Mouse (Mus musculus) CH12.LX (cell line): ENCODE results near the gene Rnf182. TPM values are rescaled to one million over a fixed set of nuclear protein-coding genes. Genes with fewer than 3 reads are reported as not detected.
A peak's percentile ranks its signal among the peaks of the same experiment; 100 is the strongest.

Source experiments
- DNase-seq: peaks from one replicate; pipeline ENCODE4 v3.0.0-alpha.2; 2013; ENCODE audit errors: extremely low read depth
- H3K27ac ChIP-seq: 2 replicates; pipeline ENCODE4 v1.5.1; 2012; ENCODE audit warnings: low read depth, mild to moderate bottlenecking, control low read depth, moderate library complexity; ENCODE audit not compliant: insufficient read depth
- H3K27me3 ChIP-seq: replicated peaks from 2 replicates; pipeline ENCODE3; 2012; ENCODE audit warnings: inconsistent platforms
- H3K36me3 ChIP-seq, 2 experiments: replicated peaks in 1 of 2; 2 replicates each; pipeline versions ENCODE3 to v1.6.1; 2012; ENCODE audit warnings: inconsistent platforms in 1 of 2, low read length in 1 of 2, mild to moderate bottlenecking in 1 of 2, mixed read lengths in 1 of 2, moderate library complexity in 1 of 2; ENCODE audit not compliant: control insufficient read depth in 1 of 2, insufficient read depth in 1 of 2
- H3K4me1 ChIP-seq, 2 experiments: 2 replicates each; pipeline ENCODE4 v1.6.1; 2012; ENCODE audit warnings: inconsistent platforms in 1 of 2, moderate library complexity in 1 of 2; ENCODE audit not compliant: insufficient read depth in 2 of 2, control insufficient read depth in 1 of 2
- H3K4me2 ChIP-seq: 2 replicates; pipeline ENCODE4 v1.6.1; 2012; ENCODE audit warnings: low read depth, mild to moderate bottlenecking, control low read depth; ENCODE audit not compliant: poor library complexity, insufficient read depth, severe bottlenecking
- H3K4me3 ChIP-seq, 3 experiments: fragments of 150-350 bp in 1 of 3; sonication (generic) in 1 of 3; replicated peaks in 1 of 3; 2 replicates each; pipeline versions ENCODE3 to v1.5.1; 2011 to 2012; ENCODE audit warnings: low read depth in 2 of 3, low read length in 2 of 3, mild to moderate bottlenecking in 2 of 3, moderate library complexity in 2 of 3, control low read depth in 1 of 3, improper control_type of control experiment in 1 of 3, inconsistent platforms in 1 of 3, mixed read lengths in 1 of 3; ENCODE audit not compliant: poor library complexity in 1 of 3
- H3K79me2 ChIP-seq: replicated peaks from 2 replicates; pipeline ENCODE4 v1.6.1; 2012; ENCODE audit warnings: mild to moderate bottlenecking, moderate library complexity; ENCODE audit not compliant: control insufficient read depth, poor library complexity, insufficient read depth, severe bottlenecking; ENCODE audit errors: extremely low read depth
- H3K9ac ChIP-seq: 2 replicates; pipeline ENCODE4 v1.6.1; 2012; ENCODE audit warnings: low read depth, mild to moderate bottlenecking, control low read depth, moderate library complexity; ENCODE audit not compliant: insufficient read depth
- H3K9me3 ChIP-seq: replicated peaks from 2 replicates; pipeline ENCODE3; 2012; ENCODE audit warnings: low read length, inconsistent platforms, mixed read lengths
- CHD2 ChIP-seq: IDR thresholded peaks from 2 replicates; pipeline ENCODE4 v1.6.1; 2011; ENCODE audit warnings: low read length, improper control_type of control experiment
- CTCF ChIP-seq, 2 experiments: IDR thresholded peaks in 1 of 2; conservative IDR thresholded peaks in 1 of 2; 2 replicates each; pipeline ENCODE4 v1.5.1; 2011 to 2012; ENCODE audit warnings: low read depth in 2 of 2, low read length in 2 of 2, improper control_type of control experiment in 1 of 2, inconsistent platforms in 1 of 2, mild to moderate bottlenecking in 1 of 2, moderate library complexity in 1 of 2
- E2F4 ChIP-seq: IDR thresholded peaks from 2 replicates; pipeline ENCODE4 v1.6.1; 2011; ENCODE audit warnings: low read depth, low read length, improper control_type of control experiment; ENCODE audit not compliant: insufficient replicate concordance
- ELF1 ChIP-seq: IDR thresholded peaks from 2 replicates; pipeline ENCODE4 v1.6.1; 2014; ENCODE audit warnings: low read depth, mild to moderate bottlenecking, inconsistent platforms, low read length, improper control_type of control experiment
- HCFC1 ChIP-seq: IDR thresholded peaks from 2 replicates; pipeline ENCODE4 v1.6.1; 2012; ENCODE audit warnings: low read depth, mild to moderate bottlenecking, inconsistent platforms, low read length, improper control_type of control experiment
- IRF4 ChIP-seq: IDR thresholded peaks from 2 replicates; pipeline ENCODE4 v1.6.1; 2014; ENCODE audit warnings: low read depth, mild to moderate bottlenecking, inconsistent platforms, low read length, improper control_type of control experiment
- JUN ChIP-seq: IDR thresholded peaks from 2 replicates; pipeline ENCODE4 v1.6.1; 2011; ENCODE audit warnings: low read depth, mild to moderate bottlenecking, low read length, improper control_type of control experiment, moderate library complexity; ENCODE audit not compliant: insufficient read depth
- MAFK ChIP-seq: IDR thresholded peaks from 2 replicates; pipeline ENCODE4 v1.6.1; 2011; ENCODE audit warnings: low read length, improper control_type of control experiment; ENCODE audit not compliant: insufficient replicate concordance
- MAX ChIP-seq: IDR thresholded peaks from 2 replicates; pipeline ENCODE4 v1.6.1; 2011; ENCODE audit warnings: low read length, improper control_type of control experiment
- MXI1 ChIP-seq: IDR thresholded peaks from 2 replicates; pipeline ENCODE4 v1.6.1; 2011; ENCODE audit warnings: mild to moderate bottlenecking, low read depth, low read length, improper control_type of control experiment
- MYC ChIP-seq: IDR thresholded peaks from 2 replicates; pipeline ENCODE4 v1.6.1; 2011; ENCODE audit warnings: low read depth, mild to moderate bottlenecking, improper control_type of control experiment, low read length
- NELFE ChIP-seq: IDR thresholded peaks from 2 replicates; pipeline ENCODE4 v1.6.1; 2011; ENCODE audit warnings: low read depth, low read length, improper control_type of control experiment
- NRF1 ChIP-seq: IDR thresholded peaks from 2 replicates; pipeline ENCODE4 v1.6.1; 2014; ENCODE audit warnings: low read depth, mild to moderate bottlenecking, inconsistent platforms, low read length, improper control_type of control experiment, moderate library complexity
- POLR2AphosphoS2 ChIP-seq: IDR thresholded peaks from 2 replicates; pipeline ENCODE4 v1.6.1; 2011; ENCODE audit warnings: low read depth, low read length, improper control_type of control experiment
- RAD21 ChIP-seq: IDR thresholded peaks from 2 replicates; pipeline ENCODE4 v1.6.1; 2011; ENCODE audit warnings: low read depth, mild to moderate bottlenecking, low read length, improper control_type of control experiment, moderate library complexity
- TBP ChIP-seq: conservative IDR thresholded peaks from 2 replicates; pipeline ENCODE4 v1.6.1; 2011; ENCODE audit warnings: low read depth, low read length, improper control_type of control experiment
- USF1 ChIP-seq: IDR thresholded peaks from 2 replicates; pipeline ENCODE4 v1.6.1; 2014; ENCODE audit warnings: low read depth, mild to moderate bottlenecking, inconsistent platforms, low read length, improper control_type of control experiment
- ZC3H11A ChIP-seq: IDR thresholded peaks from 2 replicates; pipeline ENCODE4 v1.6.1; 2012; ENCODE audit warnings: low read depth, mild to moderate bottlenecking, inconsistent platforms, low read length, improper control_type of control experiment
- dilution Hi-C: fragments of 300-500 bp; cut with MboI; formaldehyde crosslinking; loops from 2 replicates; pipeline ENCODE4 v1.14.3; 2020; ENCODE audit warnings: low sequenced_read_pairs; ENCODE audit not compliant: extremely low pct_unique_long_range_greater_than_20kb, extremely low pct_ligation_motif_present
- in situ Hi-C: fragments of 300-500 bp; cut with MboI; formaldehyde crosslinking; loops from 3 replicates; pipeline ENCODE4 v1.14.3; 2019; ENCODE audit warnings: low sequenced_read_pairs, low pct_ligation_motif_present, low pct_unique_long_range_greater_than_20kb, mixed read lengths
- polyA plus RNA-seq: library from polyadenylated mRNA; unstranded; fragments of >175 nt; gene quantifications from 2 replicates; pipeline ENCODE4 v1.2.1, GENCODE M21; 2012; ENCODE audit warnings: low read depth; ENCODE audit not compliant: insufficient read length
- total RNA-seq, 2 experiments: library from RNA; depleted of rRNA; stranded (reverse); fragments of 300-350 nt in 1 of 2; fragments of >200 nt in 1 of 2; gene quantifications; 2 replicates each; pipeline ENCODE4 v1.2.3; 2012 to 2014

Rnf182 gene
- total and polyA plus RNA-seq, 3 experiments: not detected

- TF ChIP-seq E2F4 (no peak), JUN (no peak), TBP (no peak), NELFE (no peak), RAD21 (no peak), POLR2AphosphoS2 (no peak)
- peaks cover 23% of the 10 kb centered on the region for H3K27me3 ChIP-seq
- no peak overlapping the region for H3K9ac ChIP-seq
- H3K36me3 ChIP-seq: no peaks in the 10 kb centered on the region
- H3K4me2 ChIP-seq: peak overlapping the region; percentile 96
- dilution Hi-C loops: no loop called here
- no peaks in the 10 kb centered on the region for H3K79me2 ChIP-seq
- H3K9me3 ChIP-seq: no peaks in the 10 kb centered on the region
- H3K27ac ChIP-seq: no peak overlapping the region
- H3K4me3 ChIP-seq: peak overlapping the region in 2 of 3 experiments; percentile 49 to 53
- in situ Hi-C loops: no loop called here
- peak; percentile 7 for DNase-seq
- peaks cover 0 to 26% of the 10 kb centered on the region in 2 experiments; a peak in 2 of 4 replicates for H3K4me1 ChIP-seq
Observed at GRCm38 (mm10) chr13:43615194-43615576, 325 bp upstream of the Rnf182 start.

DNA sequence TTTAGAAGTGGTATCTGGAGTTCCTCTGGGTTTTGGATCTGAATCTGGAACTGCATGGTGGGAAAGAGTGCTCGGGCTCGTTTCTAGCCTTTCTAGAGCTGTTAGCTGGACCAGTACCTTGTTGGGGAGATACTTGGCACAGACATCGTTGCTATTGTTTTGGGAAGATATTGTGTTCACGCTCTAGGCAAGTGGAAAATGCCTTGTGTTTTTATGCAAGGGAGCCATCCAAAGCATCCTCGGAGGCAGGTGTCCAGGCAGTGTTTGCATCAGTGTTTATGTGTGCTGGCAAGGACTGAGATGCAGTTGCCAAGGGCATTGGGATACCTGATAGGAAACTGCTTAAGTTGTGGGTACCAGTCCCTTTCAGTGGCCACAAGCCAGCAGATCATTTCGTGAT is 1.0 kb downstream of the Rnf182 start:
- no peak overlapping the region for H3K4me3 ChIP-seq
- peaks cover 23% of the 10 kb centered on the region for H3K27me3 ChIP-seq
- no peaks in the 10 kb centered on the region for H3K9me3 ChIP-seq
- no peaks in the 10 kb centered on the region for H3K36me3 ChIP-seq
- no peak overlapping the region for H3K27ac ChIP-seq
- no peak for DNase-seq
- no peak for TF ChIP-seq IRF4
- no peak for TF ChIP-seq CTCF (conservative IDR thresholded peaks at IDR 0.05 in 1 of 2, IDR thresholded peaks at IDR 0.05 in 1 of 2; ENCODE audit: low read depth in 2 of 2, low read length in 2 of 2)
- no peak for TF ChIP-seq MYC
- TF ChIP-seq ZC3H11A: no peak
- no peak for TF ChIP-seq MAFK
- no peak for TF ChIP-seq HCFC1
- no peak for TF ChIP-seq JUN
- no peak for TF ChIP-seq NRF1
- TF ChIP-seq CHD2: no peak
- TF ChIP-seq MAX: no peak
- no peak for TF ChIP-seq USF1
- no peak for TF ChIP-seq POLR2AphosphoS2
- TF ChIP-seq MXI1: no peak
- no peak for TF ChIP-seq ELF1
- H3K4me1 ChIP-seq: peaks cover 0 to 26% of the 10 kb centered on the region in 2 experiments; a peak in 2 of 4 replicates
- in situ Hi-C loops: no loop called here
- H3K4me2 ChIP-seq: peak overlapping the region; percentile 96; the same call in 1 of the 2 replicates
- H3K9ac ChIP-seq: no peak overlapping the region
- dilution Hi-C loops: no loop called here
- no peaks in the 10 kb centered on the region for H3K79me2 ChIP-seq
